Mouse (Mus musculus) hindbrain, embryonic 13.5 days (tissue): ENCODE data around the gene Eci3. TPM values are rescaled to one million over a fixed set of nuclear protein-coding genes. Genes with fewer than 3 reads are reported as not detected.

ENCODE experiments used
- ATAC-seq: fragments of 200-750 bp; cut with Nextera tagmentation; 2 replicates; pipeline ENCODE4 v1.8.0; 2017; ENCODE audit warnings: moderate TSS enrichment; ENCODE audit not compliant: low FRiP score
- H3K27ac ChIP-seq: fragments of 300-500 bp; sonication (generic); 2 replicates; pipeline ENCODE4 v1.5.1; 2015; ENCODE audit warnings: inconsistent platforms, mild to moderate bottlenecking, moderate library complexity
- H3K27me3 ChIP-seq: fragments of 300-500 bp; sonication (generic); 2 replicates; pipeline ENCODE4 v1.6.1; 2015; ENCODE audit warnings: mild to moderate bottlenecking, inconsistent platforms
- H3K36me3 ChIP-seq: fragments of 300-500 bp; sonication (generic); 2 replicates; pipeline ENCODE4 v1.6.1; 2015; ENCODE audit warnings: mild to moderate bottlenecking, inconsistent platforms
- H3K4me1 ChIP-seq: fragments of 300-500 bp; sonication (generic); replicated peaks from 2 replicates; pipeline ENCODE4 v1.6.1; 2015; ENCODE audit warnings: inconsistent platforms
- H3K4me2 ChIP-seq: fragments of 300-500 bp; sonication (generic); 2 replicates; pipeline ENCODE4 v1.6.1; 2015; ENCODE audit warnings: inconsistent platforms, mild to moderate bottlenecking, moderate library complexity
- H3K4me3 ChIP-seq: fragments of 300-500 bp; sonication (generic); 2 replicates; pipeline ENCODE4 v1.5.1; 2015; ENCODE audit warnings: mild to moderate bottlenecking, inconsistent platforms
- H3K9ac ChIP-seq: fragments of 300-500 bp; sonication (generic); 2 replicates; pipeline ENCODE4 v1.6.1; 2015; ENCODE audit warnings: mild to moderate bottlenecking, inconsistent platforms
- H3K9me3 ChIP-seq: fragments of 300-500 bp; sonication (generic); 2 replicates; pipeline ENCODE4 v1.6.1; 2016; ENCODE audit warnings: inconsistent platforms
- WGBS: fragments of 180-500 bp; shearing (Covaris S2); methylation state at CpG from one replicate; pipeline ENCODE4 v1.1.7; 2015; 5-methylcytosine and 5-hydroxymethylcytosine counted together
- polyA plus RNA-seq: library from polyadenylated mRNA; unstranded; fragments of >200 nt; fragmentation: Nextera tagmentation; extraction: Ambion mirVana; gene quantifications from 2 replicates; pipeline ENCODE4 v1.2.1, GENCODE M21; 2015

The Eci3 gene
- polyA plus RNA-seq, 1 experiment from 2014 or later = 0.44 TPM

- Histone ChIP-seq H3K9ac (no peak overlapping the region), H3K27me3 (no peaks in the 10 kb centered on the region), H3K27ac (no peak overlapping the region), H3K9me3 (no peaks in the 10 kb centered on the region), H3K4me2 (no peak overlapping the region), H3K36me3 (no peaks in the 10 kb centered on the region), H3K4me1 (0 out of 2 replicates have a peak, but pooled peaks cover 7% of the 10 kb centered on the region), H3K4me3 (no peak overlapping the region)
- no peak for ATAC-seq
- 88% methylated on average over 9 of the region's 9 CpGs for WGBS
Observed at GRCm38 (mm10) chr13:34914614-34915013, 49.0 kb downstream of the Eci3 start.

Other genes starting within 250 kb of the Eci3 start
- not detected in 2 replicates for gene Fam50b, start 229.0 kb downstream of the Eci3 start, polyA plus RNA-seq
- 73.5 and 82.1 TPM in 2 replicates for gene Prpf4b, start 88.5 kb downstream of the Eci3 start, polyA plus RNA-seq
- 0.87 and 1.2 TPM in 2 replicates for gene Fam217a, start 39.5 kb downstream of the Eci3 start, polyA plus RNA-seq
- not detected in 2 replicates for gene 4933417A18Rik, start 39.4 kb downstream of the Eci3 start, polyA plus RNA-seq
- gene Eci2, start 63.3 kb upstream of the Eci3 start, polyA plus RNA-seq = 115 and 119 TPM in 2 replicates